Mouse (Mus musculus): ENCODE measurements at regions not wholly inside any gene's neighbourhood (a gene's known extent, or its start where the extent isn't known, plus 50 kb on each side); places are given as distances from the start of the nearest gene placed in this dataset.

GRCm38 (mm10) chr16:50509529-50509895, 77.3 kb upstream of the Bbx start:
- Histone ChIP-seq H3K4me1 (ENCODE audit: control insufficient read depth, insufficient read depth, low read length) (no peaks in the 10 kb centered on the region), H3K36me3 (ENCODE audit: control insufficient read depth, insufficient read depth, low read length) (no peaks in the 10 kb centered on the region), H3K4me3 (ENCODE audit: insufficient read depth, low read depth, low read length) (no peak overlapping the region), H3K79me2 (ENCODE audit: control insufficient read depth, insufficient read depth, low read length) (no peaks in the 10 kb centered on the region), H3K9ac (ENCODE audit: low read depth, low read length) (no peak overlapping the region), H3K27me3 (ENCODE audit: control insufficient read depth, insufficient read depth, low read length) (no peaks in the 10 kb centered on the region), H3K27ac (replicated peaks; ENCODE audit: insufficient read depth, low read depth, low read length) (no peak overlapping the region)
- TF ChIP-seq CTCF (IDR thresholded peaks at IDR 0.05; ENCODE audit: low read depth, low read length) (no peak), POLR2A (IDR thresholded peaks at IDR 0.05; ENCODE audit: extremely low read depth, insufficient read depth, low read length) (no peak)
- 73% methylated on average over 4 of the region's 4 CpGs for WGBS
- no peak for DNase-seq (ENCODE audit: extremely low read depth, low read depth, low spot score)

DNA sequence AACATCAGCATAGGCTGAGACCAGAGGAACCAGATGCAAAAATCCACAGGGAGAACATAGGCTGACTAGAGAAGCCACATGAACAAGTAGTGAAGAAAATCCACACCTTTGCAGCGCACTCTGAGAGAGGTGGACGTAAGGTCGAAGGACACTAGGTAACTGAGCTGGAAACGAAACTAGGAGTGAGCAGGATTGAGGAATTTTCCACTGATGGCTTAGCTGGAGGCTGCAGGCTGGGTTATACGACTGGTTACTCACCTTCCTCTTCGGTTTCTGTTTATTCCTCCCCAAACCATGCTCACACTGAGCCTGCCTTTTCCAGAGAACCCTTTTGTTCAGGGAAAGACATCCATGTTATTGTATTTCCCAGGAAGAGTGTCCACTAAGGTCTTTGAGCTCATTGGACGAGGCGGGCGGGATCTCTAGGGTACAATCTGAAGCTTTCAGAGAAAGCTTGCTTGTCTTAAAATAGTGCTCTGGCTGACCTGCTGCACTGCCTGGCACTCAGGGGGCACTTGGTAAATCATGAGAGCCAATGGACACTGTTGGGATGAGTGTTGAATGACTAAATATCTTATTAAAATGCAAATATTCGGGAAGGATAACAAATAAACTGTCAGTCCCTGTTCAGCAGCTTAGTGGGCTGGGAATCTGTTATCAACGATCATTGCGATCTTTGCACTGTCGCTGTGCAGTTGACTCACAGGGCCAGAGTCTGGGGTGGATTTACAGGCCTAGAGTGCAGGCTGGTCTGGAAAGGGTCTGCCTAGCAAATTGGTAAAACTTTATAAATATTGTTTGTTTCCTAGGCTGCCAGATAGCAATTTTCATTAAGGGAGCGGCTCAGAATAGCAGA, 76.7 kb upstream of the Bbx start:
- H3K36me3 ChIP-seq (ENCODE audit: control insufficient read depth, insufficient read depth, low read length), result no peaks in the 10 kb centered on the region
- H3K4me1 ChIP-seq (ENCODE audit: control insufficient read depth, insufficient read depth, low read length), result no peaks in the 10 kb centered on the region
- H3K27me3 ChIP-seq (ENCODE audit: control insufficient read depth, insufficient read depth, low read length), result no peaks in the 10 kb centered on the region
- no peak overlapping the region for H3K4me3 ChIP-seq (ENCODE audit: insufficient read depth, low read depth, low read length)
- no peak overlapping the region for H3K9ac ChIP-seq (ENCODE audit: low read depth, low read length)
- 56% methylated on average over 14 of the region's 14 CpGs for WGBS
- no peak for DNase-seq (ENCODE audit: extremely low read depth, low read depth, low spot score)
- H3K79me2 ChIP-seq (ENCODE audit: control insufficient read depth, insufficient read depth, low read length), result no peaks in the 10 kb centered on the region
- TF ChIP-seq CTCF (IDR thresholded peaks at IDR 0.05; ENCODE audit: low read depth, low read length) (no peak), POLR2A (IDR thresholded peaks at IDR 0.05; ENCODE audit: extremely low read depth, insufficient read depth, low read length) (no peak)
- H3K27ac ChIP-seq (replicated peaks; ENCODE audit: insufficient read depth, low read depth, low read length), result no peak overlapping the region

GRCm38 (mm10) chr16:50504619-50505018, 72.4 kb upstream of the Bbx start:
- 75% methylated on average over 3 of the region's 3 CpGs for WGBS
- H3K79me2 ChIP-seq (ENCODE audit: control insufficient read depth, insufficient read depth, low read length), result no peaks in the 10 kb centered on the region
- H3K4me1 ChIP-seq (ENCODE audit: control insufficient read depth, insufficient read depth, low read length), result no peaks in the 10 kb centered on the region
- H3K36me3 ChIP-seq (ENCODE audit: control insufficient read depth, insufficient read depth, low read length), result no peaks in the 10 kb centered on the region
- H3K27ac ChIP-seq (replicated peaks; ENCODE audit: insufficient read depth, low read depth, low read length), result no peak overlapping the region
- H3K4me3 ChIP-seq (ENCODE audit: insufficient read depth, low read depth, low read length), result no peak overlapping the region
- TF ChIP-seq CTCF (IDR thresholded peaks at IDR 0.05; ENCODE audit: low read depth, low read length) (no peak), POLR2A (IDR thresholded peaks at IDR 0.05; ENCODE audit: extremely low read depth, insufficient read depth, low read length) (no peak)
- no peak overlapping the region for H3K9ac ChIP-seq (ENCODE audit: low read depth, low read length)
- H3K27me3 ChIP-seq (ENCODE audit: control insufficient read depth, insufficient read depth, low read length), result no peaks in the 10 kb centered on the region
- no peak for DNase-seq (ENCODE audit: extremely low read depth, low read depth, low spot score)

DNA sequence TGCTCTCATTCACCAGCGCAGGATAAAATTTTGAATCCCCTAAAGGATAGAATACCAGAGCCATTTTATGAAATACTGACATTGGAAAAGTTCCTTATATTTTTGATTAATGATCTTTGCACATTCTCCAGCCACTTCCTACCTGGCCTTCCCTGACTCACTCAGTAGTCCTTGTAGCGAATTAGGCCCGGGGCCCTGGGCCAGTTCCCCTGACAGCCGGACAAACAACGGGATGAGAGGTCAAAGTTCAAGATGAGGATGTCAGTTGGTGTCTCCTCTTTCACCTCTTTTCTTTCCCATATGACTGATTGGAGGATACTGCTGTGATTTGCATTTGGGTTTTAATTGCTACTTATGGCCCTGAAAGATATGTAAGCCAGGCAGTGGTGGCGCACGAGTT, 66.7 kb upstream of the Bbx start:
- TF ChIP-seq POLR2A (IDR thresholded peaks at IDR 0.05; ENCODE audit: extremely low read depth, insufficient read depth, low read length) (no peak), CTCF (IDR thresholded peaks at IDR 0.05; ENCODE audit: low read depth, low read length) (no peak)

GRCm38 (mm10) chr16:50493662-50494061, 61.5 kb upstream of the Bbx start:
- H3K27me3 ChIP-seq (ENCODE audit: control insufficient read depth, insufficient read depth, low read length), result no peaks in the 10 kb centered on the region
- TF ChIP-seq POLR2A (IDR thresholded peaks at IDR 0.05; ENCODE audit: extremely low read depth, insufficient read depth, low read length) (no peak), CTCF (IDR thresholded peaks at IDR 0.05; ENCODE audit: low read depth, low read length) (no peak)
- no peaks in the 10 kb centered on the region for H3K4me1 ChIP-seq (ENCODE audit: control insufficient read depth, insufficient read depth, low read length)
- no peak overlapping the region for H3K4me3 ChIP-seq (ENCODE audit: insufficient read depth, low read depth, low read length)
- no peak for DNase-seq (ENCODE audit: extremely low read depth, low read depth, low spot score)
- no peak overlapping the region for H3K9ac ChIP-seq (ENCODE audit: low read depth, low read length)
- H3K79me2 ChIP-seq (ENCODE audit: control insufficient read depth, insufficient read depth, low read length), result no peaks in the 10 kb centered on the region
- no peaks in the 10 kb centered on the region for H3K36me3 ChIP-seq (ENCODE audit: control insufficient read depth, insufficient read depth, low read length)
- 99% methylated on average over 2 of the region's 2 CpGs for WGBS
- no peak overlapping the region for H3K27ac ChIP-seq (replicated peaks; ENCODE audit: insufficient read depth, low read depth, low read length)

More for the DNA sequence above, 66.7 kb upstream of the Bbx start:
- Histone ChIP-seq H3K9ac (ENCODE audit: low read depth, low read length) (no peak overlapping the region), H3K27ac (replicated peaks; ENCODE audit: insufficient read depth, low read depth, low read length) (no peak overlapping the region), H3K4me3 (ENCODE audit: insufficient read depth, low read depth, low read length) (no peak overlapping the region), H3K27me3 (ENCODE audit: control insufficient read depth, insufficient read depth, low read length) (no peaks in the 10 kb centered on the region), H3K4me1 (ENCODE audit: control insufficient read depth, insufficient read depth, low read length) (no peaks in the 10 kb centered on the region), H3K79me2 (ENCODE audit: control insufficient read depth, insufficient read depth, low read length) (no peaks in the 10 kb centered on the region), H3K36me3 (ENCODE audit: control insufficient read depth, insufficient read depth, low read length) (no peaks in the 10 kb centered on the region)
- DNase-seq (ENCODE audit: extremely low read depth, low read depth, low spot score), result peak; percentile 6
- WGBS, result 42% methylated on average over 7 of the region's 7 CpGs

GRCm38 (mm10) chr16:50489244-50489643, 57.1 kb upstream of the Bbx start:
- no peak overlapping the region for H3K4me3 ChIP-seq (ENCODE audit: insufficient read depth, low read depth, low read length)
- WGBS, result 81% methylated on average over 6 of the region's 6 CpGs
- DNase-seq (ENCODE audit: extremely low read depth, low read depth, low spot score), result no peak
- no peak overlapping the region for H3K9ac ChIP-seq (ENCODE audit: low read depth, low read length)
- H3K4me1 ChIP-seq (ENCODE audit: control insufficient read depth, insufficient read depth, low read length), result no peaks in the 10 kb centered on the region
- no peak for TF ChIP-seq POLR2A (IDR thresholded peaks at IDR 0.05; ENCODE audit: extremely low read depth, insufficient read depth, low read length)
- TF ChIP-seq CTCF (IDR thresholded peaks at IDR 0.05; ENCODE audit: low read depth, low read length), result no peak
- no peaks in the 10 kb centered on the region for H3K79me2 ChIP-seq (ENCODE audit: control insufficient read depth, insufficient read depth, low read length)
- no peak overlapping the region for H3K27ac ChIP-seq (replicated peaks; ENCODE audit: insufficient read depth, low read depth, low read length)
- H3K27me3 ChIP-seq (ENCODE audit: control insufficient read depth, insufficient read depth, low read length), result no peaks in the 10 kb centered on the region
- no peaks in the 10 kb centered on the region for H3K36me3 ChIP-seq (ENCODE audit: control insufficient read depth, insufficient read depth, low read length)

Data from liver, adult 2 months (tissue).